Mouse (Mus musculus) cerebral cortex, adult 2 months (tissue): ENCODE data around the gene Tm4sf1.

ENCODE experiments used
- WGBS: fragments of 180-500 bp; shearing (Covaris S2); methylation state at CpG from one replicate; pipeline ENCODE4 v1.1.7; 2018; 5-methylcytosine and 5-hydroxymethylcytosine counted together

Gene Tm4sf1

DNA sequence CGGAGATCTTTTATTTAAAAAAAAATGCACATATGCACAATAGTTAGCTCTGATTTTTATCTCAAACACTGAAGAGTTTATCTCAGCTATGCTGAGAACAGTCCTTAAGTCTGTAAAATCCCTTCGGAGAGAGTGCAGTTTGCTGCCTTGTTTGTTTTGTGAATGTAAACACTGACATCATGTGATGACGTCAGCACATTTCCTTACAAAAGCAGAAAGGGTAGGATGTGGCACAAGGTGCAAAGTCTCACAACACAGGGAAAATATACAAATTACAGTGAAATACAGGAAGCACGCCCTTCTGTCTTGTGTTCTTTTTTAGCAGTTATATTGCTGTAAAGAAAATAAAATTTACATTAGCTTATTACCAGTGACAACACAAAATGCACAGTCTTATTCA lies 14.3 kb downstream of the Tm4sf1 start:
- whole genome bisulfite sequencing = 43% methylated on average over 4 of the region's 4 CpGs

DNA sequence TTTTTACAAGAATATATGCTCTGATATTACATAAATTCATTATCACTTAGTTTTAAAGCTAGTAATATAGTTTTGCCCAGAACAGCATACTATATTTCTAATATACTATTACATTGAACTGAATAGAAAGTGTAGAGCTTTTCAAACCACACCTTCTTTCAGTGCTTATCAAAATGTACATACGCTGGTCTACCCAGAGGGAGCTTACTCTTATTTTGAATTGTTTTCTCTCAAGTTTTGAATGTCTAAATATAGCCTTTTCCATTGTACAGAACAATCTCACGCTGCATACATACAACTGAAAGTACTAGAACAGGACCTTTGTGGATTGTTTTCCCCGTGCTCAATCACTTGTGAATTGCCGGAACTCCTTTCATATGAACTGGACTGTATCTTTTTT lies 23.6 kb downstream of the Tm4sf1 start:
- 82% methylated on average over 4 of the region's 4 CpGs for WGBS

GRCm38 (mm10) chr3:57277453-57277852 lies 24.3 kb downstream of the Tm4sf1 start:
- WGBS = 75% methylated on average over 5 of the region's 5 CpGs

DNA sequence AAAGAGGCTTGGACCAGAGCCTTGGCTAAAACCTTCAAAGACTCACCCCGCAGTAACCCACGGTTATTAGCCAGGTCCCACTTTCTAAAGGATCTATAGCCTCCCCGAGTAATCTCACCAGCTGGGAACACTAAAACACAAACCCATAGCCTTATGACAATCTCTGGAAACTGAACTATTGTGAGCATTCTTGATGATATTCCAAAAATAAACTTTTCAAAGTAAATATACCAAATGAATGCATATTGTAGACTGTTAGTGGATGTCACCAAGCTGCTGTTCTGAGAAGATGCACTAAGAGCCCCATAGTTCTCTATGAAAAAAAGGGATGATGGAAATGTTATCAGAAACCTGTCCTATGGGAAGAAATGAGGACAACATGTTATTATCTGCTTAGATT lies 25.0 kb downstream of the Tm4sf1 start:
- 81% methylated on average over 3 of the region's 3 CpGs for WGBS

DNA sequence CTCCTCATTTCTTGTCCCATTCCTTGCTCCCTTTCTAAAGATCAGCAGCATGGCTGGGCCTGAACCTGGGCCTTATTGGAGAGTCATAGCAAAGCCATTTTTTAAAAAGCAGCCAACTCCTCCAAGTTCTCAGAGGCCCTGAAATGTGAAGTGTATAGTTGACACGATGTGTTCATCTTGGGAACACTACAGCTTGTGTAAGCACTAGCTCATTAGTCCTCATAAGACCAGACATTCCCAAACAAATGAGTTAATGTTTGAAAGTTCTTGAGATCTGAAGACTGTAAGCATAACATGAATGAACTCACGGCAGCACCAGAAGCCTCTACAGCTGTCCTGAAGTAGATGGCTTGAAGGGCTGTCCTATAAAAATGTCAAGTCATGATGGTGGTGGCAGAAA lies 32.8 kb downstream of the Tm4sf1 start:
- WGBS = 81% methylated on average over 2 of the region's 2 CpGs

- 30% methylated on average over 6 of the region's 6 CpGs for WGBS
Measured at GRCm38 (mm10) chr3:57267559-57268173, 34.1 kb downstream of the Tm4sf1 start.

- 67% methylated on average over 2 of the region's 2 CpGs for WGBS
Measured at GRCm38 (mm10) chr3:57253041-57253440, 48.7 kb downstream of the Tm4sf1 start.

GRCm38 (mm10) chr3:57245242-57245641 lies 56.5 kb downstream of the Tm4sf1 start:
- WGBS = 68% methylated on average over 2 of the region's 2 CpGs
